Mouse (Mus musculus): Measurements from ENCODE around the gene Ppib. TPM values are rescaled to one million over a fixed set of nuclear protein-coding genes. Genes with fewer than 3 reads are reported as not detected.
A peak's percentile ranks its signal among the peaks of the same experiment; 100 is the strongest.

The Ppib gene
- total RNA-seq, 2 experiments from 2014 or later = 123 to 129 TPM

DNA sequence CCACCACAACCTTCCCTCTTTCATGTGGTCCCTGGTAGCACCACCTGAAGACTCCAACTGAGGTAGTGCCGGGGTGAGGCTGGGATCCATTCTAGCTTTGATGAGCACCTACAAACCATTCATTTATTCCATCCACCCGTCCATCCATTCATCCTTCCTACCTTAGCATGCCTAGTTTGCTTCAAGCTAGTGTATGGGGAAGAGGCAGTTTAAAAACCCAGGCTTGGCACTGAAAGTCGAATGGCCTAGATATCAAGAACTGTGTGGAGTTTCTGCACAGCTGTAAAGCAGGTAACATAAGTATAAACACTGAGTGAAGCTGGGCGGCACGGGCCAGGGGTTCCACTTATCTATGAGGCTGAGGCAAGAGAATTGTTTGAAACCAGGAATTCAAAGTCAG is 10.1 kb downstream of the Ppib start:
- intact Hi-C loops (cut with DNase I) = no loop called here
- DNase-seq = no peak

DNA sequence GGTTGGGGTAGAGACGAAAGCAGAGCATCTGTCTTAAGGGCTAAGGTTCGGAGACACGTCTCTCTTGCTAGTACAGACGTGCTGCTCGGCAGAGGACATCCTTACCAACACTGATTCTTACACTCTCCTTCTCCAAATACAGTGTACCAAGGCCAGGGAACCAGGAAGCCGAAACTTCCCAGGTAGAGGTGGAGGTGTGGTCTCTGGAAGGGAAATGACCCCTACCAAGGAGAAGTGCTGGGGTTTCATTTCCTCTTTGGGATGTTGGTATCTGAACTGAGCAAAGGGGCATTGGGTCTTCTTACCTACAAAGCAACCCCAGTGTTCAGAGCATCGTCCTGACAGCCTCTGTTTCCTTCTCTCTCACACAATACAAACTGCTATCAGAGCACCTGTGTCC is 12.7 kb downstream of the Ppib start:
- intact Hi-C loops (cut with DNase I) = no loop called here
- no peak for DNase-seq

DNA sequence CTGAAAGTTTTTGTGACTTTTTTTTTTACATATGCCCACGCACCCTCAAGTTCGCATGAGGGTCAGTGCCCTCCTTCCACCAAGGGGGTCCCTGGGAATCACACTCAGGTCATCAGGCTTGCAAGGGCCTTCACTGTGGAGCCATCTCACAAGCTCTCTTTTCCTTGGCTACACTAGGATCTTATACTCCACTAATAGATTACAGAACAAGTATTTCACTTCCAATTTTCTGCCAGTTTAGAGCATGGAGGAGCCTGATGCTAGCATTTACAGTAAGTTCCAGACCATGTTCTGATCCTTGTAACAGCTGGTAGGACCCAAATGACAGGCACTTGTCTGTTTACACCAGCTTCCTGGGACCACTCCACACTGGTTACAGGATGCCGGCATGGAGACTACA is 18.1 kb downstream of the Ppib start:
- intact Hi-C loops (cut with DNase I) = no loop called here
- no peak for DNase-seq

DNA sequence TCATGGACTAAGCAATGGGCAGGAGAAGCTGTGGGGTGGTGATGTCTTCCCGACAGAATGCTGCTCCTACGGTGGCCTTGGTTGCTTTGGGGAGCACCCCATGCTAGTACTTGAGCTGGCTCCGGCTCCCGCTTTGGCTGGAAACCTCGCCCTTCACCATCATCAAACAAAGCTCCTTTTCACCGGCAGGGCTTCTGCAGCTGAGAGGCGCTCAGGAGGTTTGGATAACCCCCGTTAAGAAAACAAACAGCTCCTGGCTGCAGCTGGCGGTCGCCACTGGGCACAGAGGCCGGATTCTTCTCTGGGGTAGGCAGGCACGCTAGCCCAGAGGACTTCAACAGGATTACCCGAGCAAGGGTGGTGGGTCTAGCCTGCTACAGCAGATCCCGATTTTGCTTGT is 18.5 kb downstream of the Ppib start:
- no peak for DNase-seq
- intact Hi-C loops (cut with DNase I) = no loop called here

DNA sequence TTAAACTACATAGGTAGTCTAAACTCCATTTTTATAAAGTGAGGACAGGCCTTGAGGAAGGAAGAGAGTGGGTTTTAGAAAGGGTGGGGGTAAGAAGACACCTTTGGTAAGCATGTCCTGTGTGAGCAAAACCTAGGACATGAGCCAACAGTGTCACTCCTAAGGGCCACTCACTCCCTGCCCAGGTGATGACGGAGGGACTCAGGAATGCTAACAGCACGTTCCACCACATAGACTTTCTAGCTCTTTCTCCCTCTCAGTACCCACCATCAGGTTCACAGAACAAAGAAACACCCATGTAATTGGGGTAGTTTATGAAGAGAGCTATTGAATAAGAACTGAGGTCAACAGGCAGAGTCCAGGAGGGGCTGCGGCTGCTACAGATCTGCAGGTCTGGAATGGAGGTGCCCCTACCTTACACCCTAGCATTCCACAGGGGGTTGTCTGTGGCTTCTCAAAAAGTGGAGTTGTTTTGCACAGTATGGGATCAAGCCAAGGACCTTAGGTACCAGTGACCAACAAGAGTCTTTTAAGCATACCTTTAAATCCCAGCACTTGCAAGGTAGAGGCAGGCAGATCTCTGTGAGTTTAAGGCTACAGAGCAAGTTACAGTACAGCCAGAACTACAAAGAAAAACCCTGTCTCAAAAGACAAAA is 20.9 kb downstream of the Ppib start:
- intact Hi-C loops (cut with DNase I) = loop anchor here (10.0 kb wide), 1 partner anchor 476 kb away; no protein-coding TSS in a partner anchor
- DNase-seq = no peak

DNA sequence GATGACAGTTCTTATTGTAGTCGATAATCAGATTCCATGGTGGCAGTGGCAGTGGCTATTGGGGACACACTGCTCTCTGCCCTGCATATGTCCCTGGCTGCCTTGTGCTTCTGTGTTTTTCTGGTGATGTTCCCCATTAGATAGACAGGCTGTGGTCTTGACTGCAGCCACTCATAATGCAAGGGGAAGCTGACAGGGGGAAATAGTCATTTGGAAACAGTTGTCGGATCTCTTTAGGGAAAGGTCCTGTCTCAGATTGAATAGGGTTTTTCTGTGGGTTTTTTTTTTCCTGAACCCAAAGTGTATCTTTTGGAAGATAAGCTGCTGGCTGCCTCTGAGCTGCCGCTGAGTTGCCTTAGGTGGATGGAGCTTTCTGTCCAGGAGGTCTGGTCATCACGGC is 22.0 kb downstream of the Ppib start:
- intact Hi-C loops (cut with DNase I) = loop anchor here (10.0 kb wide), 1 partner anchor 477 kb away; no protein-coding TSS in a partner anchor
- DNase-seq = no peak

DNA sequence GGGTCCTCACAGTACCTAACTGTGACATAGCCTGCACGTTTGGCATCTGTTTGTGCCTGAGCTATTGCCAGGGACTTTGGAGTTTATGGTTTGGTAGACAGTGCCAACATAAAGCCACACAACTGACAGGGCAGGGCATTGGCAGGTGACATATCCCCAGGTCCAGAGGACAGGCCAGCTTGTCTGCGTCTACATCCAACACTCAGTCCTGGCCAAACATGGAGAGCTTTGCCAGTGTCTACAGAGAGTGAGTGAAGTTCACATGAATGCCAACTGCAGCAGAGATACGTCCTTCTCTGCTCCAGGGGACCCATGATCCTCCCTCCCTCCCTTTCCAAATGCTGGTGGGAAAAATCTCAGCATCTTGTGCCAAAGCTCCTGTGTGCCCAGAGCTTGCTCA is 24.1 kb downstream of the Ppib start:
- intact Hi-C loops (cut with DNase I) = loop anchor here (10.0 kb wide), 1 partner anchor 479 kb away; no protein-coding TSS in a partner anchor
- no peak for DNase-seq

DNA sequence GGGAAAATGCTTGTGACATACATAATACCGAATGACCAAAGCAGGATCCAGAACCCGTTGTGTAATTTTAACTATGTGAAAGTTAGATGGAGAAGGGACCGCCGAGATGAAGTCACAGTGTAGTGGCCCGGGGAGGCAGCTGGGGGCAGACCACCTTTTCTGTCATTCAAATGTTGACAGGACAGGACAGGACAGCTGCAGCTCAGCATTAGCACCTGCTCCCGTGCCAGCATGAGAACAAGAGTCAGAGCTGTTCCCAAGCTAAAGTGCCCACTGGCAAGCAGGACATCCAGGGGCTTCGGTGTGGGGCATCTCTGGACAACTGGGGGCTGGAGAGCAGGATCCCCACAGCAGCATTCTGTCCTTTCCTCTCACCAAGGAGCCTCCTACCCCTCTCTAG is 27.0 kb downstream of the Ppib start:
- intact Hi-C loops (cut with DNase I) = loop anchor here (10.0 kb wide), 1 partner anchor 482 kb away; no protein-coding TSS in a partner anchor

DNA sequence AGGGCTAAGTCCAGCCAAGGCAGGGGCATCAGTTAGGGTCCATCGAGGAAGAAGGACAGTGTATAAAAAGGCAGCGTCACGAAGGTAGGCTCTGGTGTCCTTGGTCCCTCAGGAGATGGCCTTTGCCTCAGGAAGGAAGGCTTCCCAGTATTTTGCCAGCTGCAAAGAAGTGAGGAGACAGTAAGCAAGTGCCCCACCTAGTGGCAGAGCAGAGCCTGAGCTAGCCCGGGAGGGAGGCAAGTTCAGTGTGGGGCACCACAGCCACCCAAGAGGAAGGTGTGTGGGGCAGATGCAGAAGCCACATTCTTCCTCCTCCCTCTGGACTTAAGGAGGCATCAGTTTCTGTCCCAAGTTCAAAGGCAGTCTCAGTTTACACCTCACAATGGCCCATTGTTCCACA is 28.4 kb downstream of the Ppib start:
- peak; percentile 56 for DNase-seq
- intact Hi-C loops (cut with DNase I) = loop anchor here (10.0 kb wide), 1 partner anchor 484 kb away; no protein-coding TSS in a partner anchor

More for the DNA sequence above, 27.0 kb downstream of the Ppib start:
- DNase-seq = no peak

DNA sequence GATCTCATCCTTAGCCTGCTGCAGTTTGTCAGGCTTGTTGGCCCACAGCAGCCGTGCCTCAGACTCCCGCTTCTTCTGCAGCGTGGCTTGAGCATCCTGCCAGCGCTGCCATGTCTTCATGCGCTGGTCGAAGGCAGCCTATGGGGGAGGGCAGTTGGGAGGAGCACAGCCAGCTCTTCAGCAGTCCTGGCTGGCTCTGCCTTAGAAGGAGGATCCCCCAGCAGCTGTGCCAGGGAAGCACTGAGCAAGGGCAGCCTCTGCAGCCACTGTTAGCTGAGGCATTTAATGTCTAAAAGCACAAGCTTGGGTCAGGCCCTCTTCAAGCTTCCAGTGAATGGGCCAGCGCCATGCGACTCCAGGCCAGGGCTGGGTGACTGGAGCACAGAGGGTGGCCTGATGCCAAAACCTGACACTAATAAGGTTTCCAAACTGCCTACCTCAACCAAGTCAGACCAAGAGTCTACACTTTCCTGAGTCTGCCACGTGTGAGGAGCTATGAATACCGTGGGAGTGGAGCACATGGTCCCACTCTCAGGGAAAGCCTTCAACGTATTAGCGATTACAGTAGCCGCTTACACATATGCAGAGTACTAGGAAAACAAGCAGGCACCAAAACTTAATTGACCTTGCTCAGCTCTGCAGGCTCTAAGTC is 30.7 kb downstream of the Ppib start:
- intact Hi-C loops (cut with DNase I) = no loop called here
- DNase-seq = no peak

DNA sequence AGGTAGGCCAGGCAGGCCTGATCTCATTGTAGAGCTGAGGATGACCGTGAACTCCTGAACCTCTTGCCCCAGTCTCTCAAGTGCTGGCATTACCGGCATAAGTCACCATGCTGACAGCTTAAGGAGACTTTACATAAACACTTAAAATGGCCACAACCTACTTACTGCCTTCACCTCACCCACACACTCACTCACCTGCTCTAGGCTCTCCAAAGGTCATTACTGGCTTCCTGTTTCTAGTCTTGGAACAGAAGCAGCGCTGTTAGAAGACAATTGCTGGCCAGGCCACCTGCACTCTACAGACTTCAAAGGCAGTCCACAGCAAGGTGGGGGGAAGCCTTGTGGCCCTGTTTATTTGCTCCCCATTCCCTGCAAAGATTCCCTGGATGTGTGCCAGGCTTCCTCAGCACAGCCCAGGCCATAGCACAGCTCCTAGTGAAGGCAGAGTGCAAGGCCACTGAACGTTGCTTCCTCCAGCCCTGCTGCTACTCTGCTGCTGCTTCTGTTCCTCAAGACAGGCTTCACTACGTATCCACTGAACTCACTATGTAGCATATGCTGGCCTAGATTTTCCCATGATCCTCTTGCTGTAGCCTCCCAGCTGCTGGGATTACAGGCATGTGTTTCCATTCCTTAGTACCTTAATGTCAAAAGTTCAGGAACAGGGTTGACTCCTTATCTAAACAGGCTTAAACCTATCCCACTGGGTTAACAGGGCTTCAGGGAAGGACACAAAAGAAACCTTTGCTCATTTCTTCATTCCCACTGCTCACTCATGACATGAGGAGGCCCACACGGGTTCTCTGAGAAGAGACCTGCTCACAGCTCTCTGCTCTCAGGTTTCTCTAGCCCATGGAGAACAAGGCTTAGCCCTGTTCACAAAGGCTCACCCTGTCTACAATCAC is 31.6 kb downstream of the Ppib start:
- intact Hi-C loops (cut with DNase I) = no loop called here
- DNase-seq = no peak

DNA sequence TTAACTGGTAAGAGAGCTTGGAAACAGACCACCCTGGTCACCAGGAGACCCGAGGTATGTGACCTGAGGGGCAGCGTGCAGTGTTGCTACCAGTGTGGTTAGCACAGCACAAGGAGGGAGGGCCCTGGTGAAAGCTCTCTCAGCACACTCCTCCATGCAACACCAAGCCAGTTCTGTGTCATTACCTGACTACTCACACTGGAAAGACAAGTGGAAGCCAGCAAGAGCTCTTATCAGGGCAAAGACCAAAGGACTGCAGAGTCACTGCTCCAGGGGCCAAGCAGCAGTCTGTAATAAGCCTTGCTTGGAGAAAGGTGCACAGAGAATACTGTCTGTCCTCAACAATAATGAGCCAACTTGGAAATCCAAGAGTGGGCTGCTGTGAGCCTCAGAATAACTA is 32.6 kb downstream of the Ppib start:
- DNase-seq = no peak
- intact Hi-C loops (cut with DNase I) = no loop called here

DNA sequence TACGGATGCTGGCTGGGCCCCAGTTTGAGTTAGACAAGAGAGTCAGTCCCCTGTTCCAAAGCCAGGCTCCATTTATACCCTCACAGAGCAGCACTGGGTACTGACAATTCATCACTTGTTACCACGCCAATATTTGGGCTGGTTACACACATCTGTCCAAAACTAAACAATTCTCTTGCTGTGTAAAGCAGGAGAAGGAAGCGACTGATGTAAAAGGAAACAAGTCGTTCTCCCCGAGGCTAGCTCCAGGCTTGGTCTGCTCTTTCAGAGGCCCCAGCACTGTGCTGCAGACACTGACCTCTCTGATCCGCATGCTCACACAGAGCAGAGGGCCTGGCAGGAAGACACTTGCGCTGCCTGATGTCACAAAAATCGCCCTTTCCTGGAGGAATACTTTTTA is 41.6 kb downstream of the Ppib start:
- intact Hi-C loops (cut with DNase I) = no loop called here
- no peak for DNase-seq

DNA sequence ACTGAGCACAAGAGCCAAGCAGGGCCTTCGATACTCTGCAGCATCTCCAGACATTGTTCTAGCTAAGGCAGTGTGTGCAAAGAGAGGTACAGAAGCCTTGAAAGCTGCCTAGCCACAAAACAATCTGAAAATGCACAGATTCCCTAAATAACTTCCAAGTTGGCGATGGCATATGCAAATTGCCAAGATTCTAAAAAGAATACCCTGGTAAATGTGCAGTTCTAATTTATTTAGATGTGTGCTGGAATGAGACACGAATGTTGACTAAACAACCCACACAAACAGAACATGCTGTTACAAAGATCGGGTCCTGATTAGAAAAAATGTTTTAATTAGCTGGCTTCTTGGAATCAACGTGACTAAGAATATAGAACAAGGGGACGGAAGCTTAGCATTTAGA is 42.6 kb downstream of the Ppib start:
- intact Hi-C loops (cut with DNase I) = no loop called here
- DNase-seq = no peak

DNA sequence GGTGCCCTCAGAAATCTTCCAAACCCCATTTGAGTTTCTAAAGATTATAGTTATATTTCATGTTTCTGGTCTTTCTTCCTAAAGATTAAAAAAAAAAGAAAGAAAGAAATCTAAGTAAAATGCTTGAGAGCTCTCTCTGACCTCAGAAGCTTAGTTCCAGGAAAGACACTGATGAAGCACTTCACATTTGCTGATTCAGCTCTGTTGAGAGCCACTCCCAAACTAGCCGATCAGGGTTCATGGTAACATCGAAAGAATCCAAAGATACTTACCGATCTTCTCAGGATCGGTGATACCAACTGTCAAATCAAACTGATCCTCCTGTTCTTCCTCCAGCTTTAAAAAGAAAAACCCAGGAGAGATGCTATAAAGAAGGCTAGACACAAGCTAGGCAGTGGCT is 44.6 kb downstream of the Ppib start:
- intact Hi-C loops (cut with DNase I) = no loop called here
- no peak for DNase-seq

DNA sequence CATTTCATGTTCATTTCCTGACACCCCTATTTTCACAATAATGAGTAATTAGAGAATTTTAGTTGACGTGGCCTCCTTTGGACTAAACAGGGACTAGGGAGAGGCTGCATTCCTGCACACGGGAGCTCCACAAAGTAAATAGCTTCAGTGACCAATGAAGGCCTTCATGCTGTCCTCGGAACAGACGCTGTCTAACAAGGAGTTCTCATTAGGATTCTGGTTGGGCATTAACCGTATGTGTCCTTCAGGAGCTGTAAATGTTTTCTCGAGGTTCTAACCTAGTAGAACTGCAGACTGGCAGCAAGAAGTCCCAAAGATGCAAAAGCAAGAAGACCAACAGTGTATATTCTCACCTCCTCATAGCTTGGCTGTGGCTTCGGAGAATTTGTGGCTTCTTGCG is 45.1 kb downstream of the Ppib start:
- DNase-seq = no peak
- intact Hi-C loops (cut with DNase I) = no loop called here

DNA sequence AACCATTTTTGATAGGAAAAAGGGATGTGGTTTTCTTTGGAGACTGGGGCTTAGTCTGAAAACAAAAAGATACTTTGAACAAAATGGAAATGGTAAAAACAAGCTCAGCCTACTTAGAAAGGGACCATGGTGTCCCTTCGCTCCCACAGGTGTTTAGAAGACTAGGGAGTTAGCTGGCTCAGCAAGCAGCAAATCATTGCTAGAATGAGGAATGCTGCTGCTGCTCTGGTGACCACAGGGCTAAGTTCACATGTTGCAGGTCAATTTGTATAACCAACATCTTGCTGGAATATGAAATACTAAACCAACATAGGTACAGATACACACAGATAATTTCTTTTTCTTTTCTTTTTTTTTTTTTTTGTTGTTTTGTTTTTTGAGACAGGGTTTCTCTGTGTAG is 49.6 kb downstream of the Ppib start:
- intact Hi-C loops (cut with DNase I) = no loop called here
- DNase-seq = no peak

DNA sequence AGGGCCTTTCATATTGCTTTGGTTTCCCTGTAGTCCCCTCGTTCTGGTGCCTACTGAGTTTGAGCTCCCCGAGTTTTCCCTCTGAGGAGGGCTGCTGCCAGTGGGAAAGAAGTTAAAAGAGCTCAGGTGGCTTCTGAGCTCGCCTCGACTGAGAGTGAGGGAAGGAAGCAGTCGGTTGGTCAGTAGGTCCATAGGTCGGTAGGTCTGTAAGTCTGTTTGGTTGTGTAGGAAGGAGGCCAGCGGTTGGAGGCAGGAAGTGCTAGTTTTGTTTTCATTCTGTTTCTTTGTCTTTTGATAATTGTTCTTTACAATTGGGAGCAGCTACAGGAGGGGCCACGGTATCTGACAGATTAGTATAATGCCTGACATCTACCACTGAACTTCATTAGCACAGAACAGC is 50.1 kb downstream of the Ppib start:
- no peak for DNase-seq
- intact Hi-C loops (cut with DNase I) = no loop called here

DNA sequence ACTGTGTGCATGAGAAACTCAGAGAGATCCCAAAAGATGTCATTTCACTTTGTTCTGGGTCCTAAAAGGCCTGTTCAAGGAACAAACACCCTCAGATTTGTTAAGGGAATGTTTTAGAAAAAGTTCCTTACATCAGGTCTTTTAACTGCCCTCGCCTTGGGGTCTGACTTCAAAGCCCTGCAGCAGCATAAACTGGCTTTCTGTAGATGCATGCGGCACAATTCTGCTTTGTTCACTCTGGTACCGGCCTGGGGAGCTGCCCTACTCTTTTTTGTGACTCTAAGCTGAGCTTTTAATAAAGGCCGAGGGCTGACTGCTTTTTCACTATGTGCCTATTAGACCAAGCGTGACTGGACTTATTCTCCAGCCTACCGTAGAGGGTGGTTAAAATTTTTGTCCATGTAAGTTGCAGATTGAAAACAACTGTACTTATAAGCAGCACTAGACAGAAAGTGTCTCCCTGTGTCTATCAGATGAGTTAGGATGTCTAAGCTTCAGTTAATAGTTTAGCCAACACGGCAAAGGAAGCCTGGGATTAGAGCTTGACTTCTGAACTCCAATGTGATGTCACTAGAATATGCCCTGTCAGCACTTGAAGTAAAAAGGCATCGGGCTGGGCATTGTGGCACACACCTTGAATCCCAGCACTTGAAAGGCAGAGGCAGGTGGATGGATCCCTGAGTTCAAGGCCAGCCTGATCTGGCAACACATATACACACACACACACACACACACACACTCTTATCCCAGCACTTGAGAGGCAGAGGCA is 50.8 kb downstream of the Ppib start:
- intact Hi-C loops (cut with DNase I) = no loop called here
- DNase-seq = no peak

DNA sequence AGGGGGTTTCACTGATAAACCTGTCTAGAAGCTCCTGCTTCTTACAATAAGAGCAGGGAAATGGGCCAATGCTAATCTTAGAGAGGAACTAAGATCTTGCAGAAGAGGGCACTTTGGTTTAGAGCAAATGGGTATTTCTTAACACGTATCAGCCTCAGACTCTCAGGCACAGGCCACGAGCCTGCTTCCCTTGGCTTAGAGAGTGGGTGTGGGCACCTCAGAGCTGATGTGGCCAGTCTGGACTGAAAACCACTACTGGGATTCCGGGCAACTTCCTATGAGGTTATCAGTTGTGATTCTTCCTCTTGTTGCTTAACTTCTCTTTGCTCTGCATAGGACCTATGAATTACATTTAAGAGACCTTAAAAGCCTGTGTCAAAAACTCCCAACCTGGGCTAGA is 54.3 kb downstream of the Ppib start:
- intact Hi-C loops (cut with DNase I) = no loop called here
- DNase-seq = no peak
